Mouse (Mus musculus) liver, postnatal 0 days (tissue): ENCODE measurements around the gene Spats2.

Experiments used
- CTCF ChIP-seq: sonication (generic); IDR thresholded peaks from 2 replicates; pipeline ENCODE4 v1.5.1; 2016; ENCODE audit warnings: antibody characterized with exemption, low read depth
- EP300 ChIP-seq: IDR thresholded peaks from 2 replicates; pipeline ENCODE4 v1.6.1; 2016; ENCODE audit warnings: antibody characterized with exemption, low read depth, mild to moderate bottlenecking

DNA sequence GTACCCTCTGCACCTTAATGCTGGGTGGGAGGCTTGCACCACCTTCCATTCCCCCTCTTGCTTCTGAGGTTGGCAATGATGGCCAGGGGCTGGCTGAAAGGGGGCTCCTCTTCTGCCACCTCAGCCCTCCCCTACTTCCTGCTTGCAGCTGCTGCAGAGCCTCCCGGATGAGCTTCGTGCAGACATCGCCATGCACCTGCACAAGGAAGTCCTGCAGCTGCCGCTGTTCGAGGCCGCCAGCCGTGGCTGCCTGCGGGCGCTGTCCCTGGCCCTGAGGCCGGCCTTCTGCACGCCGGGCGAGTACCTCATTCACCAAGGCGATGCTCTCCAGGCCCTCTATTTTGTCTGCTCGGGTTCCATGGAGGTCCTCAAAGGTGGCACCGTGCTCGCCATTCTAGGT is 108.0 kb downstream of the Spats2 start:
- TF ChIP-seq CTCF (no peak), EP300 (no peak)
